Mouse (Mus musculus): ENCODE results near the gene Hspa4. TPM values are rescaled to one million over a fixed set of nuclear protein-coding genes. Genes with fewer than 3 reads are reported as not detected.

The Hspa4 gene
- polyA plus RNA-seq (2014; fragmentation: Illumina TruSeq; extraction: RNeasy Lipid Tissue Mini Kit (QIAGEN cat#74804)): 905 TPM

GRCm38 (mm10) chr11:53300330-53301166 is at the start of gene Hspa4:
Hspa4 (minus strand) TSS chr11:53300457.

DNA sequence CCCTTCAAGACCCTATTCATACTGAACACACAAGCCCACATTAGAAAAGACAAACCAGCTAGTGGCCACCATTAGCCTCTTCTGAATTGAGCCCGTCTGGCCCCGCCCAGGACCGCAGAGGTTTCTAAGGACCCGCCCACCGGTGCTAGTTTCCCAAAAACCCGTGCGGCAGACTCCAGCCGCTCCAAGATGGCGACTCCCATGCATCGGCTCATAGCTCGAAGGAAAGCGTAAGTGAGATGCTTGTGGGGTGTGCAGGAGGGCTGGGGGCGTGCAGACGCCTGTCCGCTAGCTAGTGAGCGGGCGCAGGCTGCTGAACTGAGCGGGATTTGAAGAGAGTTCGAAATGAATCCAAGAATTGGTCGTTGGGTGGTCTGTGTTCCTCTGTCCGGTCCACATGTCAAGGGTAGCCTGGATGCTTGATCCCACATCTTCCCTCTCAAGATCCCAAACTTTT is 24.3 kb upstream of the Hspa4 start, which contains the start of gene Zcchc10:
Zcchc10 (plus strand) TSS at position 168 of the 457 bp plus-strand sequence.

Other genes starting within 250 kb of the Hspa4 start
- gene Zcchc10, start 24.2 kb upstream of the Hspa4 start, polyA plus RNA-seq (2014; fragmentation: Illumina TruSeq; extraction: RNeasy Lipid Tissue Mini Kit (QIAGEN cat#74804)): 66.5 TPM
- gene Aff4, start 50.4 kb upstream of the Hspa4 start, polyA plus RNA-seq (2014; fragmentation: Illumina TruSeq; extraction: RNeasy Lipid Tissue Mini Kit (QIAGEN cat#74804)): 457 TPM
- gene Leap2, start 122.7 kb upstream of the Hspa4 start, polyA plus RNA-seq (2014; fragmentation: Illumina TruSeq; extraction: RNeasy Lipid Tissue Mini Kit (QIAGEN cat#74804)): not detected
- 15.5 TPM for gene Uqcrq, start 130.4 kb upstream of the Hspa4 start, polyA plus RNA-seq (2014; fragmentation: Illumina TruSeq; extraction: RNeasy Lipid Tissue Mini Kit (QIAGEN cat#74804))
- 29.0 TPM for gene Gdf9, start 130.6 kb upstream of the Hspa4 start, polyA plus RNA-seq (2014; fragmentation: Illumina TruSeq; extraction: RNeasy Lipid Tissue Mini Kit (QIAGEN cat#74804))
- not detected for gene Gm10447, start 156.7 kb upstream of the Hspa4 start, polyA plus RNA-seq (2014; fragmentation: Illumina TruSeq; extraction: RNeasy Lipid Tissue Mini Kit (QIAGEN cat#74804))
- 0.26 TPM for gene Shroom1, start 156.7 kb upstream of the Hspa4 start, polyA plus RNA-seq (2014; fragmentation: Illumina TruSeq; extraction: RNeasy Lipid Tissue Mini Kit (QIAGEN cat#74804))
- gene Gm9837, start 170.0 kb upstream of the Hspa4 start, polyA plus RNA-seq (2014; fragmentation: Illumina TruSeq; extraction: RNeasy Lipid Tissue Mini Kit (QIAGEN cat#74804)): not detected
- not detected for gene Gm9945, start 179.7 kb upstream of the Hspa4 start, polyA plus RNA-seq (2014; fragmentation: Illumina TruSeq; extraction: RNeasy Lipid Tissue Mini Kit (QIAGEN cat#74804))
- gene Sowaha, start 179.8 kb upstream of the Hspa4 start, polyA plus RNA-seq (2014; fragmentation: Illumina TruSeq; extraction: RNeasy Lipid Tissue Mini Kit (QIAGEN cat#74804)): 2.1 TPM
- gene Sept8, start 218.8 kb upstream of the Hspa4 start, polyA plus RNA-seq (2014; fragmentation: Illumina TruSeq; extraction: RNeasy Lipid Tissue Mini Kit (QIAGEN cat#74804)): 29.7 TPM